Mouse (Mus musculus) 3134 (cell line): ENCODE data around the gene Dlgap1.

Experiments
- DNase-seq: peaks from one replicate; pipeline ENCODE4 v3.0.0-alpha.2; 2011; ENCODE audit warnings: low spot score; ENCODE audit not compliant: insufficient read length; ENCODE audit errors: extremely low read depth

Gene Dlgap1

GRCm38 (mm10) chr17:69969021-69969815 is at the start of gene Dlgap1:
Dlgap1 (plus strand) TSS chr17:69969073.
- no peak for DNase-seq

- no peak for DNase-seq
These were observed 13.9 kb upstream of the Dlgap1 start for GRCm38 (mm10) chr17:69954936-69955335.

- peak; percentile 7 for DNase-seq
These were observed 1.2 kb downstream of the Dlgap1 start for GRCm38 (mm10) chr17:69969816-69970750.

- DNase-seq, result no peak
These were observed 4.2 kb downstream of the Dlgap1 start for GRCm38 (mm10) chr17:69973081-69973480.

- no peak for DNase-seq
These were observed 5.1 kb downstream of the Dlgap1 start for GRCm38 (mm10) chr17:69973991-69974390.

GRCm38 (mm10) chr17:69982236-69982923 is 13.5 kb downstream of the Dlgap1 start:
- DNase-seq, result no peak

GRCm38 (mm10) chr17:69996406-69996805 is 27.5 kb downstream of the Dlgap1 start:
- no peak for DNase-seq

GRCm38 (mm10) chr17:70002026-70002425 is 33.2 kb downstream of the Dlgap1 start:
- DNase-seq, result no peak

- peak; percentile 13 for DNase-seq
These were observed 35.8 kb downstream of the Dlgap1 start for GRCm38 (mm10) chr17:70004628-70005027.

GRCm38 (mm10) chr17:70007607-70008006 is 38.7 kb downstream of the Dlgap1 start:
- DNase-seq, result no peak

- DNase-seq, result no peak
These were observed 47.6 kb downstream of the Dlgap1 start for GRCm38 (mm10) chr17:70016511-70016910.

GRCm38 (mm10) chr17:70020376-70020775 is 51.5 kb downstream of the Dlgap1 start:
- DNase-seq, result no peak

- DNase-seq, result no peak
These were observed 53.7 kb downstream of the Dlgap1 start for GRCm38 (mm10) chr17:70022618-70023017.

GRCm38 (mm10) chr17:70034862-70035261 is 66.0 kb downstream of the Dlgap1 start:
- DNase-seq, result no peak

GRCm38 (mm10) chr17:70040751-70041430 is 72.0 kb downstream of the Dlgap1 start:
- DNase-seq, result no peak

- no peak for DNase-seq
These were observed 99.4 kb downstream of the Dlgap1 start for GRCm38 (mm10) chr17:70068281-70068680.

GRCm38 (mm10) chr17:70072066-70072465 is 103.2 kb downstream of the Dlgap1 start:
- no peak for DNase-seq

GRCm38 (mm10) chr17:70088220-70088619 is 119.3 kb downstream of the Dlgap1 start:
- DNase-seq, result no peak

- no peak for DNase-seq
These were observed 121.9 kb downstream of the Dlgap1 start for GRCm38 (mm10) chr17:70090737-70091136.

- DNase-seq, result no peak
These were observed 160.3 kb downstream of the Dlgap1 start for GRCm38 (mm10) chr17:70129151-70129550.
